Mouse (Mus musculus) right cerebral cortex, postnatal 25 days (tissue): Measurements from ENCODE around the gene Acot6.

Experiments
- DNase-seq: peaks from one replicate; pipeline ENCODE4 v3.0.0; 2022

The Acot6 gene

DNA sequence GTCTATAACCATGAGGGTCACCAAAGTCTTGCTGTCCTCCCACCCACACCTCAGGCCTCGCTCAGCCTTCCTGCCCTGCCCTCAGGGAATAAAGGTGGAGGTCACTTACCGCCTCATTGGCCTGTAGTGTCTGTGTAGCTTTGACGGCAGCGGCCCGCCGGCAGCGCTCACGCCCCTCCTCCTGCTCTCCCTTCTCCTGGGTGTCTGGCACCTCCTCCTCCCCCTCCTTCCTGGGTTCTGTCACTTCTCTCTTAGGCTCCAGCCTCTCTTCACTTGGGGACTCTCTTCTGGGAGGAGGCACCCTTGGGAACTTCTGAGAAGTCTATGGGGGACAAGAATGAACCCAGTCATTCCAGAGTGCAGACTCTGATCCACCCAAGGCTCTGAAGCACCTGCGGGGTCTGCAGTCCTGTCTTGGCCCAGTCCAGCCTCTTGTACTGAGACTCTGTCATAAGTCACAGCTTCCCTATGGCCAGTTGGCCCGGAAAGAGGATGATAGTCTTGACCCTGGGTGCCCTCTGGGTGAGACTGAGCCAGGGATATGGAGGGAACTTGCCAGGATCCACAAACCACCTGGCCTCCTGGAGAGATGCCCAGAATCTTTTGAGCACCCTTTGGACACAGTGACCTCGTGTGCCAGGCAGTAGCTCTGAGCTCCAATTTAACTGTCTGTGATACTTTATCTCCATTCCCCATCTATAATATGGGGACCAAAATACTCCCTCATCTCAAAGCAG is 54.5 kb downstream of the Acot6 start:
- DNase-seq = no peak

DNA sequence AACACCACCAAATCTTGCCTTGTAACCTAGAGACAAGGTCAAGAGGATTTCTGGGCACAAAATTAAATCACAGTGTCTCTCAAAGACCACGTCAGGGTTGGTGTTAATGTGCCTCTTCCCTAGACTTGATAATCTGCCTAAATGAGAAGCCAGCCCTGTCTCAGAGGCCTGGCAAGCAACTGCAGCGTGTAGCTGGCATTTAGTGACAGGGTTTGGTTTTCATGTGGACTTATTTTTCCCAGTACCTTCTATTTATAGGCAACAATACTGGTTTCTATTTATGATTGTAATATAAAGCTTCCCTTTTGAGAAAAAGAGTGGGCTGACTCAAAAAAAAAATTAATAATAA is 55.0 kb downstream of the Acot6 start:
- DNase-seq = no peak

DNA sequence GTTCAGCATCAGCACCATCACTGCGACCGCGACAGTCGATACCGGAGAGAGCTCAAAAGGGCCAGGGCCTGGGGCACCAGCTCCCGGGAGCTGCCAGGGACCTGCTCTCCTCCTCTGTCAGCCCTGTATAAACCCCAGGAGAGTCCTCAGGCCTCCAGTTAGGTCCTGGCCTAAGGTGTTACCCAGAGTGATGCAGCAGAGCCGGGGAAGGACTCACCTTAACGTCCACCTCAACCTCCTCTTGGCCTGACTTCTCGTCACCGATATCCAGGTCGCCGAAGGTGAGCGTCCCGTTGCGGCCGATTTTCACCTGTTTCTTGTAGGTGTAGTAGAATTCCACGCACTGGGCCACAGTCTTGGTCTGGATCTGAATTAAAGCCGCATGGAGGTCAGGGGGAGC is 55.8 kb downstream of the Acot6 start:
- DNase-seq = no peak

DNA sequence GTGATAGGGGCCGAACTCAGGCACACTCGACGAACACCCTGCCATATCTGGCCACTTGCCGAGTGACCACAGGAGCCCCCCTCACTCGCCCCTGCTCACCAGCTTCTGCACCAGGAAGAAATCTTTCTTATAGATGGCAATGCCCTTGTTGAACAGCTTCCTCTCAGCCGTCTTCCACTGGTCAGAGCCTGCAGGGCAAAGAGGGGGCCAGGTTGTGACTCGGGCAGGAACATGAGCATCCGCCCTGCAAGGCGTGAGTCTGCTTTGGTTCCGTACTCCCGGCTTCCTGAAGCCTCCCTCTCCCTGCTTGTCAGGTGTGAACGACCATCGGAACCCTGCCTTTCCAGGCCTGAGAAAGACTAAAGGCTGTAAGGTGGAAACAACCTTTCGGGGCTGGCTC is 57.7 kb downstream of the Acot6 start:
- no peak for DNase-seq

- no peak for DNase-seq
Measured at GRCm38 (mm10) chr12:84160491-84160890, 60.0 kb downstream of the Acot6 start.
